Mouse (Mus musculus) hindbrain, embryonic 14.5 days (tissue): ENCODE measurements around the gene Pigl. TPM values are rescaled to one million over a fixed set of nuclear protein-coding genes. Genes with fewer than 3 reads are reported as not detected.

Experiments
- ATAC-seq: fragments of 200-750 bp; cut with Nextera tagmentation; 2 replicates; pipeline ENCODE4 v1.8.0; 2017; ENCODE audit warnings: moderate number of reproducible peaks, mild to moderate bottlenecking, moderate TSS enrichment, moderate library complexity; ENCODE audit not compliant: low FRiP score
- DNase-seq: peaks from one replicate; pipeline ENCODE4 v3.0.0-alpha.2; 2015; ENCODE audit warnings: low spot score
- H3K27ac ChIP-seq: fragments of 300-500 bp; sonication (generic); 2 replicates; pipeline ENCODE4 v1.5.1; 2014; ENCODE audit warnings: mild to moderate bottlenecking, moderate library complexity
- H3K27me3 ChIP-seq: fragments of 300-500 bp; sonication (generic); 2 replicates; pipeline ENCODE4 v1.6.1; 2014; ENCODE audit warnings: mild to moderate bottlenecking, low read length, mixed read lengths; ENCODE audit not compliant: control insufficient read depth, insufficient read depth
- H3K36me3 ChIP-seq: fragments of 300-500 bp; sonication (generic); replicated peaks from 2 replicates; pipeline ENCODE4 v1.6.1; 2014; ENCODE audit not compliant: control insufficient read depth, insufficient read depth
- H3K4me1 ChIP-seq: fragments of 300-500 bp; sonication (generic); replicated peaks from 2 replicates; pipeline ENCODE4 v1.6.1; 2014; ENCODE audit warnings: antibody characterized with exemption, low read length, mixed read lengths; ENCODE audit not compliant: control insufficient read depth, insufficient read depth
- H3K4me2 ChIP-seq: fragments of 300-500 bp; sonication (generic); replicated peaks from 2 replicates; pipeline ENCODE4 v1.6.1; 2014; ENCODE audit warnings: mild to moderate bottlenecking, moderate library complexity
- H3K4me3 ChIP-seq: fragments of 300-500 bp; sonication (generic); replicated peaks from 2 replicates; pipeline ENCODE4 v1.5.1; 2014; ENCODE audit warnings: mild to moderate bottlenecking, low read length
- H3K9ac ChIP-seq: fragments of 300-500 bp; sonication (generic); 2 replicates; pipeline ENCODE4 v1.6.1; 2014
- H3K9me3 ChIP-seq: fragments of 300-500 bp; sonication (generic); 2 replicates; pipeline ENCODE4 v1.6.1; 2016; ENCODE audit warnings: low read length; ENCODE audit not compliant: control insufficient read depth
- WGBS: fragments of 180-500 bp; shearing (Covaris S2); extraction: QIAGEN DNeasy Blood & Tissue Kit; methylation state at CpG from one replicate; pipeline ENCODE4 v1.1.7; 2014; 5-methylcytosine and 5-hydroxymethylcytosine counted together
- polyA plus RNA-seq: library from polyadenylated mRNA; unstranded; fragments of >200 nt; fragmentation: Nextera tagmentation; extraction: Ambion mirVana; gene quantifications from 2 replicates; pipeline ENCODE4 v1.2.1, GENCODE M21; 2014

Pigl gene
- polyA plus RNA-seq, 1 experiment from 2014 or later: 10.4 TPM

DNA sequence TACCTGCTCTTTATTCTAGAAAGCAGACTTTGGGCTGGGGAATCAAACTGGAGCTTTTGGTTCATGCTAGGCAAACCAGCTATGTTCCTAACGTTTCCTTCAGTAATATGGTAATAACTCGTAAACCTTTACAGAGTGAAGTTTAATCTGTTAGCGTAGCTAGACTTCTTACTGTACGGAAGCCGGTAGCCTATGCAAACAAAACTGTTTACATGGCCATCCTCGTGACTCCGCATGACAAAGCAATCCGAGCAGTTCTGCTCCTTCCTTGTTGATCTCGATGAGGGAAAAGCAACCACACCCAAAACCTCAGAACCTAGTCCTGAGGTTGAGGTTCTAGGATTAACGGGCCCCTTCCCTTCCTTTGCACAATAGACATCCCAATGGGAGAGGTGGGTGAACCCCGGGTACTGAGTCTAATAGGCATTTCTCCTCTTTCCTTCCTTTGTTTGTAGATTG is 92.0 kb downstream of the Pigl start:
- peaks cover 23% of the 10 kb centered on the region for H3K36me3 ChIP-seq
- peaks cover 34% of the 10 kb centered on the region for H3K4me1 ChIP-seq
- no peak; the same call in 1 of the 2 replicates for ATAC-seq
- no peaks in the 10 kb centered on the region for H3K27me3 ChIP-seq
- 1% methylated on average over 11 of the region's 11 CpGs for WGBS
- H3K4me2 ChIP-seq: peak overlapping the region; percentile 76
- H3K4me3 ChIP-seq: peak overlapping the region; percentile 70
- H3K9ac ChIP-seq: peak overlapping the region; percentile 96
- no peaks in the 10 kb centered on the region for H3K9me3 ChIP-seq
- DNase-seq: peak; percentile 70
- H3K27ac ChIP-seq: peak overlapping the region; percentile 99

- ATAC-seq (peak; percentile 96), DNase-seq (peak; percentile 100)
- Histone ChIP-seq H3K36me3 (peaks cover 28% of the 10 kb centered on the region), H3K4me1 (peaks cover 36% of the 10 kb centered on the region), H3K9ac (peak within 1 kb of the TSS; percentile 96), H3K27me3 (no peaks in the 10 kb centered on the region), H3K4me2 (peak within 1 kb of the TSS; percentile 76), H3K4me3 (peak within 1 kb of the TSS; percentile 70), H3K9me3 (no peaks in the 10 kb centered on the region), H3K27ac (peak within 1 kb of the TSS; percentile 99)
- under 1% methylated on average over 40 of the region's 40 CpGs for WGBS
These were observed 92.5 kb downstream of the Pigl start, which contains the start of gene Ubb for GRCm38 (mm10) chr11:62550727-62551225. Gene Ubb (plus strand): TSS chr11:62551171.

- Histone ChIP-seq H3K36me3 (peaks cover 28% of the 10 kb centered on the region), H3K9me3 (no peaks in the 10 kb centered on the region), H3K27me3 (no peaks in the 10 kb centered on the region), H3K4me1 (peaks cover 36% of the 10 kb centered on the region), H3K4me3 (peak overlapping the region; percentile 70), H3K4me2 (peak overlapping the region; percentile 76), H3K27ac (peak overlapping the region; percentile 99), H3K9ac (peak overlapping the region; percentile 96)
- under 1% methylated on average over 58 of the region's 58 CpGs for WGBS
- ATAC-seq (peak; percentile 88), DNase-seq (peak; percentile 96)
These were observed 93.2 kb downstream of the Pigl start for GRCm38 (mm10) chr11:62551226-62552119.

GRCm38 (mm10) chr11:62553186-62553585 is 94.9 kb downstream of the Pigl start:
- 52% methylated on average over 1 of the region's 1 CpGs for WGBS

GRCm38 (mm10) chr11:62553633-62554032 is 95.4 kb downstream of the Pigl start:
- Histone ChIP-seq H3K27me3 (no peaks in the 10 kb centered on the region), H3K4me3 (peak overlapping the region; percentile 56), H3K9me3 (no peaks in the 10 kb centered on the region), H3K4me2 (peak overlapping the region; percentile 100), H3K4me1 (peaks cover 36% of the 10 kb centered on the region), H3K27ac (no peak overlapping the region), H3K36me3 (peaks cover 28% of the 10 kb centered on the region), H3K9ac (peak overlapping the region; percentile 60)
- DNase-seq (no peak), ATAC-seq (no peak)
- WGBS: 84% methylated on average over 5 of the region's 5 CpGs

More at GRCm38 (mm10) chr11:62553186-62553585, 94.9 kb downstream of the Pigl start:
- ATAC-seq (no peak), DNase-seq (no peak)
- no peaks in the 10 kb centered on the region for H3K9me3 ChIP-seq
- H3K36me3 ChIP-seq: peaks cover 28% of the 10 kb centered on the region
- H3K4me3 ChIP-seq: peak overlapping the region; percentile 56
- H3K4me1 ChIP-seq: peaks cover 36% of the 10 kb centered on the region
- peak overlapping the region; percentile 100 for H3K4me2 ChIP-seq
- no peaks in the 10 kb centered on the region for H3K27me3 ChIP-seq
- H3K9ac ChIP-seq: peak overlapping the region; percentile 60
- H3K27ac ChIP-seq: no peak overlapping the region

- H3K9me3 ChIP-seq: no peaks in the 10 kb centered on the region
- peak overlapping the region; percentile 100 for H3K4me2 ChIP-seq
- DNase-seq (no peak), ATAC-seq (no peak)
- H3K4me1 ChIP-seq: peaks cover 32% of the 10 kb centered on the region
- H3K27me3 ChIP-seq: no peaks in the 10 kb centered on the region
- H3K36me3 ChIP-seq: peaks cover 28% of the 10 kb centered on the region
- H3K9ac ChIP-seq: peak overlapping the region; percentile 60
- peak overlapping the region; percentile 56 for H3K4me3 ChIP-seq
- WGBS: 70% methylated on average over 5 of the region's 5 CpGs
- H3K27ac ChIP-seq: no peak overlapping the region
These were observed 96.0 kb downstream of the Pigl start for GRCm38 (mm10) chr11:62554163-62554855.

DNA sequence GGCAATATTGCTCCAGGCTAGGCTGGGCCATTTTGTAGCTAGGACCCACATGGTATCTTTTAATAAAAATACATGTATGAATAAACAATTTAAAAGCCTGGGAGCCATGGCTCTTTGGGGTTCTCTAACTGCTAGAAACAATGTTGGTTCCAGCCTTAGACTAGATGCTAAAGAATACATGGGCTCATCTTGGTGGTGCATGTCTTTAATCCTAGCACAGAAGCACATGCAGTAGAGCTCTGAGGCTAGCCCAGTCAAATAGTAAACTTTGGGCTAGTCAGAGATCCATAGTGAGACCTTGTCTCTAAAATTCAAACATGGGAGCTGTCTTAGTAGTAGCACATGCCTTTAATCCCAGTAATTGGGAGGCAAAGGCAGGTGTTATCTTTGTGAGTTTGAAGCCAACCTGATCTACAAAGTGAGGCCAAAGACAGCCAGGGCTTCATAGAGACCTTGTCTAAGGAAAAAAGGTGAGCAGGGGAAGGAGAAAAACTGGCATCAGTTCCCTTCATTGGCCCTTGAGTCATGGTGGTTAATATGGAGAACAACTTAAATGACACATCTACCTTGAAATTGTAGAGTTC is 96.8 kb downstream of the Pigl start:
- DNase-seq (no peak), ATAC-seq (no peak)
- H3K27me3 ChIP-seq: no peaks in the 10 kb centered on the region
- H3K4me2 ChIP-seq: peak overlapping the region; percentile 100
- H3K27ac ChIP-seq: no peak overlapping the region
- H3K9ac ChIP-seq: no peak overlapping the region
- H3K9me3 ChIP-seq: no peaks in the 10 kb centered on the region
- H3K4me3 ChIP-seq: peak overlapping the region; percentile 56
- H3K4me1 ChIP-seq: peaks cover 25% of the 10 kb centered on the region
- H3K36me3 ChIP-seq: peaks cover 28% of the 10 kb centered on the region

DNA sequence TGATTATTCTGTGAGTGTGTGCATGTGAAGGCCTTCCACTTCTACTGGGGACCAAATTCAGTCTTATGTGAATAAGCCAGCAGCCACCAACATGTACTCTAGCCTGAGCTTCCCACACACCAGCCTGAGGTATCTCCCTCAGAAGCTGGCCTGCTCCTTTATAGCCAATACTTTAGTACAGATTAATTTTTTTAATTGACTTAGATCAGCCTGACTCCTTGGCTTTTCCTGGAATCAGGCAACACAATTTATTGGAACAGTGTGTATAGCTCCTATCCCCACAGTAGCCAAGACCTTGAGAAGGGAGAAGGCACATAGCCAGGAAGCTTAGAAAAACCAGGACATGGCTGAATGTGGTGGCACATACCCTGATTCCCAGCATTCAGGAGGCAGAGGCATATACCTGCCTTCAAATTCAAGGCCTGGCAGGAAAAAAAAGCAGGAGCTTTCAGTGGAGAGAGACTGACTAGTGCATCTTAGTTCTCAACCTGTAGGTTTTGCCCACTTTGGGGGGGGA is 97.7 kb downstream of the Pigl start:
- H3K27ac ChIP-seq: no peak overlapping the region
- H3K36me3 ChIP-seq: peaks cover 28% of the 10 kb centered on the region
- DNase-seq: no peak
- H3K4me1 ChIP-seq: peaks cover 27% of the 10 kb centered on the region
- H3K4me3 ChIP-seq: no peak overlapping the region
- H3K9ac ChIP-seq: no peak overlapping the region
- ATAC-seq: no peak
- no peaks in the 10 kb centered on the region for H3K9me3 ChIP-seq
- H3K27me3 ChIP-seq: no peaks in the 10 kb centered on the region
- peak overlapping the region; percentile 100; the same call in 1 of the 2 replicates for H3K4me2 ChIP-seq
